Mouse (Mus musculus): ENCODE results near the gene Ankrd54.

DNA sequence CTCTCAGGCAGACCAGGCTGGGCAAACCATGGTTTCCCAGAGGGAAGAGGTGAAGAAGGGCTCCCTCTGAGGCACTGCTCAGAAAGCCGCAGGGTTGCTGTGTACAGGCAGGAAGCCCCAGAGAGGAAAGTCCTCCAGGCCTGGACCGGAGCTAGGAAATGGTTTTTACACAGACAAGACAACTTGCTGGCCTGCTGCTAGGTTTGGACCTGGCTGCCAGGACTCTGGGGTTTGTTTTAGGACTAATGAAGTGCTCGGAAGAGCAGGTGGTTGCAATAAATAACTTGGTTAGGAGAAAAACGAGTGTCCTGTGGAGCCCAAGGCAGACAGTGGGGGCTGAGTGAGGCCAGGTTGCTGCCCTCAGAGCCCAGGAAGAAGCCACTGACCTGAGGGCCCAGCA lies 14.5 kb downstream of the Ankrd54 start:
- TF ChIP-seq CTCF (IDR thresholded peaks at IDR 0.05; ENCODE audit: low read depth), result no peak
- no peak for TF ChIP-seq EP300 (IDR thresholded peaks at IDR 0.05; ENCODE audit: low read depth)
